Mouse (Mus musculus) cortical plate, adult 2 months (tissue): Measurements from ENCODE around the gene Prpf19.

Experiments
- CTCF ChIP-seq: fragments of 200-500 bp; IDR thresholded peaks from 2 replicates; pipeline ENCODE4 v1.5.1; 2011; ENCODE audit warnings: mild to moderate bottlenecking, control low read depth, low read length; ENCODE audit not compliant: insufficient read depth; ENCODE audit errors: extremely low read depth
- POLR2A ChIP-seq: fragments of 200-500 bp; IDR thresholded peaks from 2 replicates; pipeline ENCODE4 v1.6.1; 2011; ENCODE audit warnings: mild to moderate bottlenecking, low read length, control low read depth; ENCODE audit not compliant: insufficient read depth; ENCODE audit errors: extremely low read depth

DNA sequence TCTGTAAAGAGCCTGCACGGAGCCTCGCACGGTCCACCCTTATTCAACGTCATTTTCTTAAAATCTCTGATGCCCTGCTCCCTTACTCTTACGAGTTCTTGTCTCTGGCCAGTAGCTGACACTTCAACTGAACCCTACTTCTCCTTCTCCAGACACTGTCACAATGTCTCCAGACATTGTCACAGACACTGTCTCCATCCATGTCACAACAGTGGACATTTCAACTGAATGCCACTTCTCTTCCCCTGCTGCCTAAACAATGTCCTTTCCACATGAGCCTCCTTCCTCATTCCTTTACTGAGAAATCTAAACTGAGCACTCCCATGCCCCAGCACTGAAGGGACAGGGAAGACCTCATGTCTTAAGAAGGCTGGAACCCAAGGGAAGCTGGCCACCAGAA lies 52.2 kb downstream of the Prpf19 start:
- TF ChIP-seq POLR2A (no peak), CTCF (no peak)
